Mouse (Mus musculus): ENCODE measurements at regions not wholly inside any gene's neighbourhood (a gene's known extent, or its start where the extent isn't known, plus 50 kb on each side); places are given as distances from the start of the nearest gene placed in this dataset.

DNA sequence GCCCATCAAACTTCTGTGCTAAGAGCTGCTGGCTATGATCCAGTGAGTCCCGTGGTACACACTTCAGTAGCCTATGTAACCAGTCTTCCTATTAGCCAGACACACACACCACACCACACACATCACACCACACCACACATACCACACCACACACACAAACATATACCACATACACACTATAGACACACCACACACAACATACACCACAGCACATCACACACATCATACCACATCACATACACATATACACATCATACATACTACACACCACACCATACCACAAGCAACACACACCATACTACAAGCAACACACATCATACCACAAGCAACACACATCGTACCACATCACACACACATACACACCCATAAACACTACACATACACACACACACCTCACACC is 119.7 kb upstream of the Arid1b start:
- TF ChIP-seq POLR2A (IDR thresholded peaks at IDR 0.05; ENCODE audit: borderline replicate concordance, extremely low read depth, low read depth, low read length) (no peak), CTCF (IDR thresholded peaks at IDR 0.05; ENCODE audit: insufficient read depth, low read length) (no peak)
